Mouse (Mus musculus) midbrain, embryonic 10.5 days (tissue): ENCODE results near the gene Far2. TPM values are rescaled to one million over a fixed set of nuclear protein-coding genes. Genes with fewer than 3 reads are reported as not detected.
"Not testable (repeated sequence)": the region's sequence is repeated elsewhere in the genome, so short reads cannot be mapped to it uniquely, and the experiment has no call there.

Experiments used
- DNase-seq: peaks from one replicate; pipeline ENCODE4 v3.0.0-alpha.2; 2017; ENCODE audit warnings: low spot score
- H3K27ac ChIP-seq: fragments of 300-500 bp; sonication (generic); replicated peaks from 2 replicates; pipeline ENCODE4 v1.5.1; 2016; ENCODE audit warnings: mild to moderate bottlenecking
- H3K27me3 ChIP-seq: fragments of 300-500 bp; sonication (generic); 2 replicates; pipeline ENCODE4 v1.6.1; 2016; ENCODE audit warnings: low read depth, mild to moderate bottlenecking; ENCODE audit not compliant: poor library complexity, severe bottlenecking
- H3K36me3 ChIP-seq: fragments of 300-500 bp; sonication (generic); 2 replicates; pipeline ENCODE4 v1.6.1; 2016; ENCODE audit warnings: mild to moderate bottlenecking, moderate library complexity
- H3K4me1 ChIP-seq: fragments of 300-500 bp; sonication (generic); 2 replicates; pipeline ENCODE4 v1.6.1; 2016
- H3K4me3 ChIP-seq: fragments of 300-500 bp; sonication (generic); 2 replicates; pipeline ENCODE4 v1.5.1; 2016; ENCODE audit warnings: mild to moderate bottlenecking, moderate library complexity
- H3K9me3 ChIP-seq: fragments of 300-500 bp; sonication (generic); replicated peaks from 2 replicates; pipeline ENCODE4 v1.6.1; 2016; ENCODE audit warnings: mild to moderate bottlenecking
- WGBS: fragments of 180-500 bp; shearing (Covaris S2); methylation state at CpG from one replicate; pipeline ENCODE4 v1.1.7; 2016; 5-methylcytosine and 5-hydroxymethylcytosine counted together
- polyA plus RNA-seq: library from polyadenylated mRNA; unstranded; fragments of >200 nt; fragmentation: Nextera tagmentation; extraction: Ambion mirVana; gene quantifications from 2 replicates; pipeline ENCODE4 v1.2.1, GENCODE M21; 2016

Far2 gene
- polyA plus RNA-seq, 1 experiment from 2014 or later, result 1.9 TPM

GRCm38 (mm10) chr6:148133536-148133935, 86.5 kb downstream of the Far2 start:
- no peak for DNase-seq
- H3K4me1 ChIP-seq, result peaks cover 13% of the 10 kb centered on the region
- no peaks in the 10 kb centered on the region for H3K27me3 ChIP-seq
- H3K36me3 ChIP-seq, result no peaks in the 10 kb centered on the region
- no peaks in the 10 kb centered on the region for H3K9me3 ChIP-seq
- no peak overlapping the region for H3K27ac ChIP-seq
- H3K4me3 ChIP-seq, result no peak overlapping the region

- Histone ChIP-seq H3K27me3 (no peaks in the 10 kb centered on the region), H3K9me3 (no peaks in the 10 kb centered on the region), H3K27ac (no peak overlapping the region), H3K4me1 (peaks cover 13% of the 10 kb centered on the region), H3K4me3 (no peak overlapping the region), H3K36me3 (no peaks in the 10 kb centered on the region)
- DNase-seq, result peak; percentile 72
- 25% methylated on average over 9 of the region's 9 CpGs for WGBS
These were observed 88.8 kb downstream of the Far2 start for GRCm38 (mm10) chr6:148135769-148136382.

GRCm38 (mm10) chr6:148139288-148139995, 92.4 kb downstream of the Far2 start:
- Histone ChIP-seq H3K36me3 (no peaks in the 10 kb centered on the region), H3K9me3 (peaks cover 5% of the 10 kb centered on the region), H3K27me3 (no peaks in the 10 kb centered on the region), H3K4me1 (no peaks in the 10 kb centered on the region), H3K4me3 (no peak overlapping the region), H3K27ac (no peak overlapping the region)
- DNase-seq, result no peak
- 86% methylated on average over 6 of the region's 6 CpGs for WGBS

GRCm38 (mm10) chr6:148141874-148142273, 94.8 kb downstream of the Far2 start:
- Histone ChIP-seq H3K9me3 (peaks cover 5% of the 10 kb centered on the region), H3K4me1 (no peaks in the 10 kb centered on the region), H3K4me3 (no peak overlapping the region), H3K27ac (no peak overlapping the region), H3K27me3 (no peaks in the 10 kb centered on the region), H3K36me3 (no peaks in the 10 kb centered on the region)
- DNase-seq, result no peak
- whole genome bisulfite sequencing, result 75% methylated on average over 5 of the region's 5 CpGs

- Histone ChIP-seq H3K27me3 (no peaks in the 10 kb centered on the region), H3K4me1 (no peaks in the 10 kb centered on the region), H3K4me3 (no peak overlapping the region), H3K27ac (no peak overlapping the region), H3K9me3 (peaks cover 5% of the 10 kb centered on the region), H3K36me3 (no peaks in the 10 kb centered on the region)
- 84% methylated on average over 1 of the region's 1 CpGs for WGBS
- DNase-seq, result no peak
These were observed 95.4 kb downstream of the Far2 start for GRCm38 (mm10) chr6:148142421-148142820.

GRCm38 (mm10) chr6:148152305-148152704, 105.2 kb downstream of the Far2 start:
- not testable (repeated sequence) for DNase-seq, H3K36me3 ChIP-seq, H3K27me3 ChIP-seq, H3K4me3 ChIP-seq, H3K27ac ChIP-seq, H3K4me1 ChIP-seq, H3K9me3 ChIP-seq
- WGBS, result 63% methylated on average over 4 of the region's 4 CpGs

GRCm38 (mm10) chr6:148172904-148173303, 125.8 kb downstream of the Far2 start:
- no peaks in the 10 kb centered on the region for H3K9me3 ChIP-seq
- H3K27ac ChIP-seq, result no peak overlapping the region
- no peak overlapping the region for H3K4me3 ChIP-seq
- no peaks in the 10 kb centered on the region for H3K36me3 ChIP-seq
- 89% methylated on average over 3 of the region's 3 CpGs for WGBS
- H3K4me1 ChIP-seq, result no peaks in the 10 kb centered on the region
- no peaks in the 10 kb centered on the region for H3K27me3 ChIP-seq
- no peak for DNase-seq

- no peak overlapping the region for H3K27ac ChIP-seq
- H3K4me3 ChIP-seq, result no peak overlapping the region
- no peaks in the 10 kb centered on the region for H3K4me1 ChIP-seq
- 88% methylated on average over 1 of the region's 1 CpGs for WGBS
- H3K27me3 ChIP-seq, result no peaks in the 10 kb centered on the region
- DNase-seq, result no peak
- peaks cover 99% of the 10 kb centered on the region for H3K36me3 ChIP-seq
- no peaks in the 10 kb centered on the region for H3K9me3 ChIP-seq
These were observed 138.6 kb downstream of the Far2 start for GRCm38 (mm10) chr6:148185694-148186093.

GRCm38 (mm10) chr6:148193972-148194701, 147.1 kb downstream of the Far2 start:
- no peaks in the 10 kb centered on the region for H3K9me3 ChIP-seq
- no peak for DNase-seq
- 94% methylated on average over 6 of the region's 6 CpGs for WGBS
- no peaks in the 10 kb centered on the region for H3K27me3 ChIP-seq
- peaks cover 86% of the 10 kb centered on the region for H3K36me3 ChIP-seq
- no peak overlapping the region for H3K27ac ChIP-seq
- H3K4me3 ChIP-seq, result no peak overlapping the region
- no peaks in the 10 kb centered on the region for H3K4me1 ChIP-seq

GRCm38 (mm10) chr6:148199177-148199576, 152.1 kb downstream of the Far2 start:
- 95% methylated on average over 2 of the region's 2 CpGs for WGBS

GRCm38 (mm10) chr6:148199729-148200128, 152.7 kb downstream of the Far2 start:
- no peaks in the 10 kb centered on the region for H3K4me1 ChIP-seq
- H3K4me3 ChIP-seq, result no peak overlapping the region
- DNase-seq, result no peak
- H3K27me3 ChIP-seq, result no peaks in the 10 kb centered on the region
- 97% methylated on average over 3 of the region's 3 CpGs for WGBS
- H3K9me3 ChIP-seq, result no peaks in the 10 kb centered on the region
- H3K36me3 ChIP-seq, result peaks cover 90% of the 10 kb centered on the region
- no peak overlapping the region for H3K27ac ChIP-seq

More at GRCm38 (mm10) chr6:148199177-148199576, 152.1 kb downstream of the Far2 start:
- DNase-seq, result no peak
- Histone ChIP-seq H3K9me3 (no peaks in the 10 kb centered on the region), H3K27me3 (no peaks in the 10 kb centered on the region), H3K4me1 (no peaks in the 10 kb centered on the region), H3K27ac (no peak overlapping the region), H3K4me3 (no peak overlapping the region), H3K36me3 (peaks cover 90% of the 10 kb centered on the region)

GRCm38 (mm10) chr6:148205134-148205533, 158.1 kb downstream of the Far2 start:
- 97% methylated on average over 1 of the region's 1 CpGs for WGBS
- H3K4me1 ChIP-seq, result peaks cover under 1% of the 10 kb centered on the region; the same call in 1 of the 2 replicates
- no peaks in the 10 kb centered on the region for H3K9me3 ChIP-seq
- H3K27me3 ChIP-seq, result no peaks in the 10 kb centered on the region
- H3K36me3 ChIP-seq, result peaks cover 62% of the 10 kb centered on the region
- H3K4me3 ChIP-seq, result no peak overlapping the region
- no peak overlapping the region for H3K27ac ChIP-seq
- no peak for DNase-seq

GRCm38 (mm10) chr6:148207522-148207921, 160.5 kb downstream of the Far2 start:
- Histone ChIP-seq H3K36me3 (peaks cover 38% of the 10 kb centered on the region), H3K9me3 (no peaks in the 10 kb centered on the region), H3K4me3 (no peak overlapping the region), H3K27ac (no peak overlapping the region), H3K27me3 (no peaks in the 10 kb centered on the region), H3K4me1 (peaks cover 12% of the 10 kb centered on the region)
- 70% methylated on average over 1 of the region's 1 CpGs for WGBS
- no peak for DNase-seq
